Mouse (Mus musculus) CH12.LX (cell line): Measurements from ENCODE around the gene Upk3a. TPM values are rescaled to one million over a fixed set of nuclear protein-coding genes. Genes with fewer than 3 reads are reported as not detected.

ENCODE experiments used
- DNase-seq: peaks from one replicate; pipeline ENCODE4 v3.0.0-alpha.2; 2013; ENCODE audit errors: extremely low read depth
- H3K27ac ChIP-seq: 2 replicates; pipeline ENCODE4 v1.5.1; 2012; ENCODE audit warnings: low read depth, mild to moderate bottlenecking, control low read depth, moderate library complexity; ENCODE audit not compliant: insufficient read depth
- H3K27me3 ChIP-seq: replicated peaks from 2 replicates; pipeline ENCODE3; 2012; ENCODE audit warnings: inconsistent platforms
- H3K36me3 ChIP-seq, 2 experiments: replicated peaks in 1 of 2; 2 replicates each; pipeline versions ENCODE3 to v1.6.1; 2012; ENCODE audit warnings: inconsistent platforms in 1 of 2, low read length in 1 of 2, mild to moderate bottlenecking in 1 of 2, mixed read lengths in 1 of 2, moderate library complexity in 1 of 2; ENCODE audit not compliant: control insufficient read depth in 1 of 2, insufficient read depth in 1 of 2
- H3K4me1 ChIP-seq, 2 experiments: 2 replicates each; pipeline ENCODE4 v1.6.1; 2012; ENCODE audit warnings: inconsistent platforms in 1 of 2, moderate library complexity in 1 of 2; ENCODE audit not compliant: insufficient read depth in 2 of 2, control insufficient read depth in 1 of 2
- H3K4me2 ChIP-seq: 2 replicates; pipeline ENCODE4 v1.6.1; 2012; ENCODE audit warnings: low read depth, mild to moderate bottlenecking, control low read depth; ENCODE audit not compliant: poor library complexity, insufficient read depth, severe bottlenecking
- H3K4me3 ChIP-seq, 3 experiments: fragments of 150-350 bp in 1 of 3; sonication (generic) in 1 of 3; replicated peaks in 1 of 3; 2 replicates each; pipeline versions ENCODE3 to v1.5.1; 2011 to 2012; ENCODE audit warnings: low read depth in 2 of 3, low read length in 2 of 3, mild to moderate bottlenecking in 2 of 3, moderate library complexity in 2 of 3, control low read depth in 1 of 3, improper control_type of control experiment in 1 of 3, inconsistent platforms in 1 of 3, mixed read lengths in 1 of 3; ENCODE audit not compliant: poor library complexity in 1 of 3
- H3K79me2 ChIP-seq: replicated peaks from 2 replicates; pipeline ENCODE4 v1.6.1; 2012; ENCODE audit warnings: mild to moderate bottlenecking, moderate library complexity; ENCODE audit not compliant: control insufficient read depth, poor library complexity, insufficient read depth, severe bottlenecking; ENCODE audit errors: extremely low read depth
- H3K9ac ChIP-seq: 2 replicates; pipeline ENCODE4 v1.6.1; 2012; ENCODE audit warnings: low read depth, mild to moderate bottlenecking, control low read depth, moderate library complexity; ENCODE audit not compliant: insufficient read depth
- H3K9me3 ChIP-seq: replicated peaks from 2 replicates; pipeline ENCODE3; 2012; ENCODE audit warnings: low read length, inconsistent platforms, mixed read lengths
- BHLHE40 ChIP-seq: IDR thresholded peaks from 2 replicates; pipeline ENCODE4 v1.6.1; 2011; ENCODE audit warnings: mild to moderate bottlenecking, low read depth, low read length, improper control_type of control experiment
- CHD1 ChIP-seq: IDR thresholded peaks from 2 replicates; pipeline ENCODE4 v1.6.1; 2012; ENCODE audit warnings: low read depth, low read length, improper control_type of control experiment, inconsistent platforms
- CHD2 ChIP-seq: IDR thresholded peaks from 2 replicates; pipeline ENCODE4 v1.6.1; 2011; ENCODE audit warnings: low read length, improper control_type of control experiment
- E2F4 ChIP-seq: IDR thresholded peaks from 2 replicates; pipeline ENCODE4 v1.6.1; 2011; ENCODE audit warnings: low read depth, low read length, improper control_type of control experiment; ENCODE audit not compliant: insufficient replicate concordance
- EP300 ChIP-seq: IDR thresholded peaks from 2 replicates; pipeline ENCODE4 v1.6.1; 2011; ENCODE audit warnings: low read length, improper control_type of control experiment
- ETS1 ChIP-seq: conservative IDR thresholded peaks from 2 replicates; pipeline ENCODE4 v1.6.1; 2012; ENCODE audit warnings: low read depth, mild to moderate bottlenecking, inconsistent platforms, low read length, improper control_type of control experiment, moderate library complexity
- HCFC1 ChIP-seq: IDR thresholded peaks from 2 replicates; pipeline ENCODE4 v1.6.1; 2012; ENCODE audit warnings: low read depth, mild to moderate bottlenecking, inconsistent platforms, low read length, improper control_type of control experiment
- IRF4 ChIP-seq: IDR thresholded peaks from 2 replicates; pipeline ENCODE4 v1.6.1; 2014; ENCODE audit warnings: low read depth, mild to moderate bottlenecking, inconsistent platforms, low read length, improper control_type of control experiment
- JUN ChIP-seq: IDR thresholded peaks from 2 replicates; pipeline ENCODE4 v1.6.1; 2011; ENCODE audit warnings: low read depth, mild to moderate bottlenecking, low read length, improper control_type of control experiment, moderate library complexity; ENCODE audit not compliant: insufficient read depth
- JUND ChIP-seq: conservative IDR thresholded peaks from 2 replicates; pipeline ENCODE4 v1.6.1; 2011; ENCODE audit warnings: low read depth, low read length, improper control_type of control experiment
- KAT2A ChIP-seq: IDR thresholded peaks from 2 replicates; pipeline ENCODE4 v1.6.1; 2012; ENCODE audit warnings: low read length, improper control_type of control experiment, inconsistent platforms; ENCODE audit not compliant: insufficient replicate concordance
- MAX ChIP-seq: IDR thresholded peaks from 2 replicates; pipeline ENCODE4 v1.6.1; 2011; ENCODE audit warnings: low read length, improper control_type of control experiment
- MAZ ChIP-seq: IDR thresholded peaks from 2 replicates; pipeline ENCODE4 v1.6.1; 2012; ENCODE audit warnings: low read depth, mild to moderate bottlenecking, inconsistent platforms, low read length, improper control_type of control experiment, moderate library complexity
- MXI1 ChIP-seq: IDR thresholded peaks from 2 replicates; pipeline ENCODE4 v1.6.1; 2011; ENCODE audit warnings: mild to moderate bottlenecking, low read depth, low read length, improper control_type of control experiment
- NELFE ChIP-seq: IDR thresholded peaks from 2 replicates; pipeline ENCODE4 v1.6.1; 2011; ENCODE audit warnings: low read depth, low read length, improper control_type of control experiment
- NRF1 ChIP-seq: IDR thresholded peaks from 2 replicates; pipeline ENCODE4 v1.6.1; 2014; ENCODE audit warnings: low read depth, mild to moderate bottlenecking, inconsistent platforms, low read length, improper control_type of control experiment, moderate library complexity
- PAX5 ChIP-seq: IDR thresholded peaks from 2 replicates; pipeline ENCODE4 v1.6.1; 2012; ENCODE audit warnings: low read length, inconsistent platforms, mixed read lengths
- POLR2A ChIP-seq: IDR thresholded peaks from 2 replicates; pipeline ENCODE4 v1.6.1; 2011; ENCODE audit warnings: low read depth, mild to moderate bottlenecking, improper control_type of control experiment, low read length
- POLR2AphosphoS2 ChIP-seq: IDR thresholded peaks from 2 replicates; pipeline ENCODE4 v1.6.1; 2011; ENCODE audit warnings: low read depth, low read length, improper control_type of control experiment
- RCOR1 ChIP-seq: conservative IDR thresholded peaks from 2 replicates; pipeline ENCODE4 v1.6.1; 2012; ENCODE audit warnings: low read depth, mild to moderate bottlenecking, inconsistent platforms, low read length, improper control_type of control experiment
- SMC3 ChIP-seq: IDR thresholded peaks from 2 replicates; pipeline ENCODE4 v1.6.1; 2011; ENCODE audit warnings: low read depth, low read length, improper control_type of control experiment
- TCF12 ChIP-seq: IDR thresholded peaks from 2 replicates; pipeline ENCODE4 v1.6.1; 2014; ENCODE audit warnings: low read depth, mild to moderate bottlenecking, inconsistent platforms, low read length, improper control_type of control experiment
- USF1 ChIP-seq: IDR thresholded peaks from 2 replicates; pipeline ENCODE4 v1.6.1; 2014; ENCODE audit warnings: low read depth, mild to moderate bottlenecking, inconsistent platforms, low read length, improper control_type of control experiment
- USF2 ChIP-seq: conservative IDR thresholded peaks from 2 replicates; pipeline ENCODE4 v1.6.1; 2011; ENCODE audit warnings: low read depth, low read length, improper control_type of control experiment
- dilution Hi-C: fragments of 300-500 bp; cut with MboI; formaldehyde crosslinking; loops from 2 replicates; pipeline ENCODE4 v1.14.3; 2020; ENCODE audit warnings: low sequenced_read_pairs; ENCODE audit not compliant: extremely low pct_unique_long_range_greater_than_20kb, extremely low pct_ligation_motif_present
- in situ Hi-C: fragments of 300-500 bp; cut with MboI; formaldehyde crosslinking; loops from 3 replicates; pipeline ENCODE4 v1.14.3; 2019; ENCODE audit warnings: low sequenced_read_pairs, low pct_ligation_motif_present, low pct_unique_long_range_greater_than_20kb, mixed read lengths
- polyA plus RNA-seq: library from polyadenylated mRNA; unstranded; fragments of >175 nt; gene quantifications from 2 replicates; pipeline ENCODE4 v1.2.1, GENCODE M21; 2012; ENCODE audit warnings: low read depth; ENCODE audit not compliant: insufficient read length
- total RNA-seq, 2 experiments: library from RNA; depleted of rRNA; stranded (reverse); fragments of 300-350 nt in 1 of 2; fragments of >200 nt in 1 of 2; gene quantifications; 2 replicates each; pipeline ENCODE4 v1.2.3; 2012 to 2014

Gene Upk3a
- total and polyA plus RNA-seq, 3 experiments, result not detected

GRCm38 (mm10) chr15:85049758-85050157 lies 32.8 kb downstream of the Upk3a start:
- dilution Hi-C loops (no loop called here), in situ Hi-C loops (no loop called here)
- no peaks in the 10 kb centered on the region for H3K9me3 ChIP-seq
- no peaks in the 10 kb centered on the region for H3K79me2 ChIP-seq
- no peak overlapping the region for H3K4me3 ChIP-seq
- no peak for DNase-seq
- H3K27me3 ChIP-seq, result no peaks in the 10 kb centered on the region
- H3K27ac ChIP-seq, result no peak overlapping the region
- H3K36me3 ChIP-seq, result peaks cover 40 to 86% of the 10 kb centered on the region in 2 experiments
- no peak overlapping the region for H3K4me2 ChIP-seq
- H3K9ac ChIP-seq, result no peak overlapping the region
- H3K4me1 ChIP-seq, result no peaks in the 10 kb centered on the region; a peak in 1 of 4 replicates
- TF ChIP-seq TCF12 (no peak), KAT2A (no peak), RCOR1 (no peak), MAX (no peak), BHLHE40 (no peak), SMC3 (no peak), MXI1 (no peak), PAX5 (no peak), USF2 (no peak), MAZ (no peak), ETS1 (no peak), JUND (no peak), USF1 (no peak), POLR2AphosphoS2 (no peak), IRF4 (no peak)
- TF ChIP-seq, all 38 proteins: peak for 0

DNA sequence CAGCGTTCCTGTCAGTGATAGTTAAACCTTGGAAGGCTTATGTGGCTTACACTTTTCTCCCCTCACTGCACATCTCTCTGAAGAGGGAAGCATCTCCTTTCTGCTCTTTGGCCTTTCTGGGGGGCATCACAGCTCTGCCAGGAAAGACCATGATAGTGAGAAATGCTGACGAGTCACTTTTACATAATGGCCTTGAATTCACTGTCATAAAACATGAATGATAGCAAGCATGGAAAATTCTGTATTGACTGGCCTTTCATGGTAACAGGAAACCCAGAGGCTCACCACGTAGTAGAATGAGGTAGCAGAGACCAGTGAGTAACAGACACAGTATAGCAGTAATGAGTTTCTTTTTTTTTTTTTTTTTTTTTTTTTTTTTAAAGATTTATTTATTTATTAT lies 37.2 kb downstream of the Upk3a start:
- DNase-seq, result no peak
- no peaks in the 10 kb centered on the region for H3K79me2 ChIP-seq
- no peak overlapping the region for H3K9ac ChIP-seq
- H3K9me3 ChIP-seq, result no peaks in the 10 kb centered on the region
- H3K4me2 ChIP-seq, result no peak overlapping the region
- TF ChIP-seq RCOR1 (no peak), E2F4 (no peak), ETS1 (no peak), MAX (no peak), JUND (no peak), USF2 (no peak), BHLHE40 (no peak), CHD1 (no peak), EP300 (no peak), JUN (no peak), CHD2 (no peak), NRF1 (no peak), POLR2A (no peak), HCFC1 (no peak), IRF4 (no peak), NELFE (no peak)
- no peak overlapping the region for H3K4me3 ChIP-seq
- dilution Hi-C loops (no loop called here), in situ Hi-C loops (no loop called here)
- H3K27ac ChIP-seq, result no peak overlapping the region
- no peaks in the 10 kb centered on the region for H3K27me3 ChIP-seq
- no peaks in the 10 kb centered on the region for H3K4me1 ChIP-seq
- peaks cover 29 to 76% of the 10 kb centered on the region in 2 experiments for H3K36me3 ChIP-seq
